Mouse (Mus musculus): ENCODE measurements at regions not wholly inside any gene's neighbourhood (a gene's known extent, or its start where the extent isn't known, plus 50 kb on each side); places are given as distances from the start of the nearest gene placed in this dataset.

GRCm38 (mm10) chr15:93189266-93189855 is 85.6 kb downstream of the Gxylt1 start:
- no peaks in the 10 kb centered on the region for H3K36me3 ChIP-seq
- H3K4me2 ChIP-seq (replicated peaks): no peak overlapping the region
- WGBS: 91% methylated on average over 7 of the region's 7 CpGs
- 0 out of 2 replicates have a peak, but pooled peaks cover 6% of the 10 kb centered on the region for H3K4me1 ChIP-seq (replicated peaks)
- H3K27ac ChIP-seq: no peak overlapping the region
- ATAC-seq: no peak
- no peaks in the 10 kb centered on the region for H3K27me3 ChIP-seq
- H3K9me3 ChIP-seq: no peaks in the 10 kb centered on the region
- no peak overlapping the region for H3K4me3 ChIP-seq (replicated peaks)
- H3K9ac ChIP-seq (replicated peaks): no peak overlapping the region

GRCm38 (mm10) chr15:93176221-93176620 is 98.8 kb downstream of the Gxylt1 start:
- ATAC-seq: no peak
- no peaks in the 10 kb centered on the region for H3K27me3 ChIP-seq
- no peak overlapping the region for H3K4me3 ChIP-seq (replicated peaks)
- H3K4me2 ChIP-seq (replicated peaks): no peak overlapping the region
- H3K36me3 ChIP-seq: no peaks in the 10 kb centered on the region
- no peak overlapping the region for H3K27ac ChIP-seq
- peaks cover 2% of the 10 kb centered on the region; the same call in 1 of the 2 replicates for H3K9me3 ChIP-seq
- no peaks in the 10 kb centered on the region for H3K4me1 ChIP-seq (replicated peaks)
- 79% methylated on average over 5 of the region's 5 CpGs for WGBS
- no peak overlapping the region for H3K9ac ChIP-seq (replicated peaks)

GRCm38 (mm10) chr15:93168784-93169183 is 106.2 kb downstream of the Gxylt1 start:
- Histone ChIP-seq H3K9ac (replicated peaks) (no peak overlapping the region), H3K9me3 (no peaks in the 10 kb centered on the region), H3K36me3 (no peaks in the 10 kb centered on the region), H3K27me3 (no peaks in the 10 kb centered on the region; the same call in 1 of the 2 replicates), H3K4me3 (replicated peaks) (no peak overlapping the region), H3K27ac (no peak overlapping the region), H3K4me1 (replicated peaks) (no peaks in the 10 kb centered on the region), H3K4me2 (replicated peaks) (no peak overlapping the region)
- WGBS: 94% methylated on average over 3 of the region's 3 CpGs
- ATAC-seq: no peak

- no peak overlapping the region for H3K4me2 ChIP-seq (replicated peaks)
- H3K9me3 ChIP-seq: no peaks in the 10 kb centered on the region
- H3K9ac ChIP-seq (replicated peaks): no peak overlapping the region
- 74% methylated on average over 9 of the region's 9 CpGs for WGBS
- H3K27ac ChIP-seq: no peak overlapping the region
- H3K27me3 ChIP-seq: peaks cover 4% of the 10 kb centered on the region
- no peaks in the 10 kb centered on the region for H3K36me3 ChIP-seq
- peaks cover 2% of the 10 kb centered on the region for H3K4me1 ChIP-seq (replicated peaks)
- H3K4me3 ChIP-seq (replicated peaks): no peak overlapping the region
- no peak for ATAC-seq
These were observed 107.5 kb downstream of the Gxylt1 start for GRCm38 (mm10) chr15:93167451-93167850.

- Histone ChIP-seq H3K9me3 (no peaks in the 10 kb centered on the region), H3K4me1 (replicated peaks) (peaks cover 18% of the 10 kb centered on the region), H3K4me2 (replicated peaks) (peak overlapping the region; percentile 43), H3K4me3 (replicated peaks) (no peak overlapping the region), H3K27me3 (peaks cover 22% of the 10 kb centered on the region), H3K27ac (0 out of 2 replicates have a peak overlapping the region, but pooled peaks have one; percentile 47), H3K9ac (replicated peaks) (no peak overlapping the region), H3K36me3 (no peaks in the 10 kb centered on the region)
- 35% methylated on average over 25 of the region's 25 CpGs for WGBS
- ATAC-seq: peak; percentile 85
These were observed 112.8 kb downstream of the Gxylt1 start for GRCm38 (mm10) chr15:93161924-93162910.

- H3K4me3 ChIP-seq (replicated peaks): no peak overlapping the region
- peak overlapping the region; percentile 43; the same call in 1 of the 2 replicates for H3K4me2 ChIP-seq (replicated peaks)
- ATAC-seq: peak; percentile 41; the same call in 1 of the 2 replicates
- H3K4me1 ChIP-seq (replicated peaks): peaks cover 18% of the 10 kb centered on the region
- H3K36me3 ChIP-seq: no peaks in the 10 kb centered on the region
- 37% methylated on average over 7 of the region's 7 CpGs for WGBS
- H3K9me3 ChIP-seq: no peaks in the 10 kb centered on the region
- no peak overlapping the region for H3K27ac ChIP-seq
- peaks cover 30% of the 10 kb centered on the region for H3K27me3 ChIP-seq
- H3K9ac ChIP-seq (replicated peaks): no peak overlapping the region
These were observed 113.7 kb downstream of the Gxylt1 start for GRCm38 (mm10) chr15:93161329-93161728.

GRCm38 (mm10) chr15:93155756-93156155 is 119.2 kb downstream of the Gxylt1 start:
- Histone ChIP-seq H3K36me3 (no peaks in the 10 kb centered on the region), H3K4me1 (replicated peaks) (peaks cover 7% of the 10 kb centered on the region), H3K9me3 (no peaks in the 10 kb centered on the region), H3K9ac (replicated peaks) (no peak overlapping the region), H3K27me3 (peaks cover 30% of the 10 kb centered on the region), H3K27ac (no peak overlapping the region), H3K4me3 (replicated peaks) (no peak overlapping the region), H3K4me2 (replicated peaks) (no peak overlapping the region)
- 85% methylated on average over 3 of the region's 3 CpGs for WGBS
- ATAC-seq: 0 out of 2 replicates have a peak, but pooled peaks have one; percentile 37

GRCm38 (mm10) chr15:93154022-93154421 is 121.0 kb downstream of the Gxylt1 start:
- peaks cover 26% of the 10 kb centered on the region for H3K27me3 ChIP-seq
- H3K4me1 ChIP-seq (replicated peaks): peaks cover 7% of the 10 kb centered on the region
- no peak overlapping the region for H3K9ac ChIP-seq (replicated peaks)
- no peak overlapping the region for H3K4me2 ChIP-seq (replicated peaks)
- WGBS: 68% methylated on average over 4 of the region's 4 CpGs
- no peak overlapping the region for H3K4me3 ChIP-seq (replicated peaks)
- no peaks in the 10 kb centered on the region for H3K9me3 ChIP-seq
- no peaks in the 10 kb centered on the region for H3K36me3 ChIP-seq
- H3K27ac ChIP-seq: no peak overlapping the region
- ATAC-seq: no peak

- Histone ChIP-seq H3K9ac (replicated peaks) (no peak overlapping the region), H3K27me3 (0 out of 2 replicates have a peak, but pooled peaks cover 4% of the 10 kb centered on the region), H3K4me1 (replicated peaks) (0 out of 2 replicates have a peak, but pooled peaks cover 7% of the 10 kb centered on the region), H3K4me2 (replicated peaks) (no peak overlapping the region), H3K36me3 (no peaks in the 10 kb centered on the region), H3K27ac (no peak overlapping the region), H3K9me3 (no peaks in the 10 kb centered on the region), H3K4me3 (replicated peaks) (no peak overlapping the region)
- WGBS: 89% methylated on average over 9 of the region's 9 CpGs
- no peak for ATAC-seq
These were observed 130.1 kb downstream of the Gxylt1 start for GRCm38 (mm10) chr15:93144899-93145298.

- H3K27ac ChIP-seq: no peak overlapping the region
- no peak overlapping the region for H3K4me3 ChIP-seq (replicated peaks)
- H3K9ac ChIP-seq (replicated peaks): no peak overlapping the region
- H3K27me3 ChIP-seq: 0 out of 2 replicates have a peak, but pooled peaks cover 4% of the 10 kb centered on the region
- no peaks in the 10 kb centered on the region for H3K9me3 ChIP-seq
- no peaks in the 10 kb centered on the region for H3K36me3 ChIP-seq
- 37% methylated on average over 4 of the region's 4 CpGs for WGBS
- H3K4me1 ChIP-seq (replicated peaks): 0 out of 2 replicates have a peak, but pooled peaks cover 7% of the 10 kb centered on the region
- no peak for ATAC-seq
- H3K4me2 ChIP-seq (replicated peaks): no peak overlapping the region
These were observed 130.7 kb downstream of the Gxylt1 start for GRCm38 (mm10) chr15:93144264-93144663.

- no peak for ATAC-seq
- Histone ChIP-seq H3K36me3 (no peaks in the 10 kb centered on the region), H3K27me3 (0 out of 2 replicates have a peak, but pooled peaks cover 3% of the 10 kb centered on the region), H3K4me1 (replicated peaks) (0 out of 2 replicates have a peak, but pooled peaks cover 7% of the 10 kb centered on the region), H3K9me3 (no peaks in the 10 kb centered on the region), H3K9ac (replicated peaks) (0 out of 2 replicates have a peak overlapping the region, but pooled peaks have one; percentile 16), H3K27ac (no peak overlapping the region), H3K4me3 (replicated peaks) (no peak overlapping the region), H3K4me2 (replicated peaks) (peak overlapping the region; percentile 25)
- 64% methylated on average over 18 of the region's 18 CpGs for WGBS
These were observed 141.6 kb downstream of the Gxylt1 start for GRCm38 (mm10) chr15:93133379-93133778.

GRCm38 (mm10) chr15:93131056-93131455 is 143.9 kb downstream of the Gxylt1 start:
- ATAC-seq: no peak
- Histone ChIP-seq H3K4me2 (replicated peaks) (no peak overlapping the region), H3K9ac (replicated peaks) (no peak overlapping the region), H3K4me1 (replicated peaks) (0 out of 2 replicates have a peak, but pooled peaks cover 7% of the 10 kb centered on the region), H3K27me3 (0 out of 2 replicates have a peak, but pooled peaks cover 3% of the 10 kb centered on the region), H3K27ac (no peak overlapping the region), H3K9me3 (no peaks in the 10 kb centered on the region), H3K36me3 (no peaks in the 10 kb centered on the region), H3K4me3 (replicated peaks) (no peak overlapping the region)
